Mouse (Mus musculus): ENCODE measurements around the gene Cask.

Gene Cask

GRCm38 (mm10) chrX:13518019-13518418, 333.1 kb downstream of the Cask start:
- no peak for DNase-seq (ENCODE audit: low spot score)

- DNase-seq (ENCODE audit: low spot score), result no peak
Measured at GRCm38 (mm10) chrX:13516451-13516850, 334.7 kb downstream of the Cask start.

GRCm38 (mm10) chrX:13513864-13514263, 337.3 kb downstream of the Cask start:
- DNase-seq (ENCODE audit: low spot score), result no peak

- peak; percentile 12 for DNase-seq (ENCODE audit: low spot score)
Measured at GRCm38 (mm10) chrX:13513127-13513526, 338.0 kb downstream of the Cask start.

- no peak for DNase-seq (ENCODE audit: low spot score)
Measured at GRCm38 (mm10) chrX:13506376-13506775, 344.8 kb downstream of the Cask start.

- DNase-seq (ENCODE audit: low spot score), result no peak
Measured at GRCm38 (mm10) chrX:13504389-13504788, 346.8 kb downstream of the Cask start.

GRCm38 (mm10) chrX:13502862-13503375, 348.2 kb downstream of the Cask start:
- peak; percentile 69 for DNase-seq (ENCODE audit: low spot score)

- DNase-seq (ENCODE audit: low spot score), result no peak
Measured at GRCm38 (mm10) chrX:13500284-13500683, 350.9 kb downstream of the Cask start.

- no peak for DNase-seq (ENCODE audit: low spot score)
Measured at GRCm38 (mm10) chrX:13494892-13495703, 356.1 kb downstream of the Cask start.

- DNase-seq (ENCODE audit: low spot score), result no peak
Measured at GRCm38 (mm10) chrX:13492922-13493321, 358.2 kb downstream of the Cask start.

- DNase-seq (ENCODE audit: low spot score), result no peak
Measured at GRCm38 (mm10) chrX:13490941-13491340, 360.2 kb downstream of the Cask start.

- no peak for DNase-seq (ENCODE audit: low spot score)
Measured at GRCm38 (mm10) chrX:13489761-13490160, 361.4 kb downstream of the Cask start.

GRCm38 (mm10) chrX:13489001-13489400, 362.2 kb downstream of the Cask start:
- DNase-seq (ENCODE audit: low spot score), result no peak

- DNase-seq (ENCODE audit: low spot score), result no peak
Measured at GRCm38 (mm10) chrX:13484447-13484846, 366.7 kb downstream of the Cask start.

- DNase-seq (ENCODE audit: low spot score), result no peak
Measured at GRCm38 (mm10) chrX:13482576-13482975, 368.6 kb downstream of the Cask start.

- DNase-seq (ENCODE audit: low spot score), result no peak
Measured at GRCm38 (mm10) chrX:13479570-13479969, 371.6 kb downstream of the Cask start.

GRCm38 (mm10) chrX:13478298-13478697, 372.9 kb downstream of the Cask start:
- no peak for DNase-seq (ENCODE audit: low spot score)

GRCm38 (mm10) chrX:13477596-13477995, 373.6 kb downstream of the Cask start:
- DNase-seq (ENCODE audit: low spot score), result no peak

- no peak for DNase-seq (ENCODE audit: low spot score)
Measured at GRCm38 (mm10) chrX:13475382-13475781, 375.8 kb downstream of the Cask start.

- DNase-seq (ENCODE audit: low spot score), result no peak
Measured at GRCm38 (mm10) chrX:13472751-13473225, 378.4 kb downstream of the Cask start.

- no peak for DNase-seq (ENCODE audit: low spot score)
Measured at GRCm38 (mm10) chrX:13471925-13472324, 379.2 kb downstream of the Cask start.

GRCm38 (mm10) chrX:13469160-13470116, 381.7 kb downstream of the Cask start:
- DNase-seq (ENCODE audit: low spot score), result peak; percentile 58

All from MN1 (cell line).